In genomic region chr6:72102066-72102465, GRCm38 (mm10) we compare ENCODE assay signal across 9 mouse cellular contexts. TPM values are rescaled to one million over a fixed set of nuclear protein-coding genes. Genes with fewer than 3 reads are reported as not detected.
DNase-seq lines count a peak whose midpoint lies in the region; ATAC-seq and TF ChIP-seq lines count a peak whose summit lies in the region.
"Had no signal": no experiment of that assay in that cellular context is flagged by ENCODE, and none has a peak within 500 bp of the region (broad histone marks: within the 10 kb centered on the region; RNA-seq: fewer than 3 reads in every experiment).

No protein-coding gene starts in this region.

- 19% methylated on average over 5 of the region's 5 CpGs for WGBS in lung, embryonic 15.5 days
- 5% methylated on average over 5 of the region's 5 CpGs for WGBS in liver, embryonic 14.5 days (ENCODE audit: insufficient replicate concordance)
- WGBS in stomach, embryonic 16.5 days = 34% methylated on average over 5 of the region's 5 CpGs

- no peaks in the 10 kb centered on the region for H3K27me3 ChIP-seq in lung, embryonic 15.5 days
- no peaks in the 10 kb centered on the region for H3K27me3 ChIP-seq in liver, embryonic 14.5 days (ENCODE audit: control insufficient read depth, insufficient read depth, low read length)
- no peaks in the 10 kb centered on the region for H3K27me3 ChIP-seq in stomach, embryonic 16.5 days (ENCODE audit: control insufficient read depth, insufficient read depth, low read length)

- TF ChIP-seq CTCF in liver, embryonic 14.5 days (IDR thresholded peaks at IDR 0.05; ENCODE audit: low read depth) = no peak

- no peak for DNase-seq in lung, adult 18-20 months
- peak; percentile 88 for DNase-seq in c-Kit-positive CD71-positive TER-119-positive erythroid progenitor cells, embryonic 14.5 days (ENCODE audit: low spot score)
- DNase-seq in liver, embryonic 14.5 days (ENCODE audit: low read depth in 3 of 3, low spot score in 3 of 3) = peak; percentile 86 to 92 (median 88)
- DNase-seq in adrenal gland, postnatal 36 days = no peak
- DNase-seq: cerebellum, postnatal 14 days had no signal

- H3K9ac ChIP-seq in lung, embryonic 15.5 days = no peak overlapping the region
- peak overlapping the region; percentile 89 for H3K9ac ChIP-seq in liver, embryonic 14.5 days (replicated peaks)
- H3K9ac ChIP-seq in stomach, embryonic 16.5 days (ENCODE audit: low read length) = no peak overlapping the region

- peak overlapping the region; percentile 27; the same call in 1 of the 2 replicates for H3K4me2 ChIP-seq in lung, embryonic 15.5 days
- peak overlapping the region; percentile 71 for H3K4me2 ChIP-seq in liver, embryonic 14.5 days (ENCODE audit: low read depth)
- H3K4me2 ChIP-seq in stomach, embryonic 16.5 days (ENCODE audit: low read depth, low read length) = peak overlapping the region; percentile 36; the same call in 1 of the 2 replicates

- H3K27ac ChIP-seq in lung, embryonic 15.5 days = peak overlapping the region; percentile 87
- peak overlapping the region; percentile 100 for H3K27ac ChIP-seq in liver, embryonic 14.5 days
- H3K27ac ChIP-seq in stomach, embryonic 16.5 days (ENCODE audit: low read length) = peak overlapping the region; percentile 84

- ATAC-seq in lung, embryonic 15.5 days (ENCODE audit: borderline replicate concordance, extremely low read depth, low FRiP score, low TSS enrichment) = no peak
- peak; percentile 56 for ATAC-seq in liver, embryonic 14.5 days (ENCODE audit: insufficient read depth)
- no peak for ATAC-seq in stomach, embryonic 16.5 days (ENCODE audit: insufficient read depth, low FRiP score)
- no peak for ATAC-seq in inflammation-experienced regulatory T-cells, adult 6 months
- ATAC-seq: intestine, postnatal 0 days had no signal

- no peaks in the 10 kb centered on the region for H3K36me3 ChIP-seq in lung, embryonic 15.5 days
- H3K36me3 ChIP-seq in liver, embryonic 14.5 days (replicated peaks; ENCODE audit: control insufficient read depth, insufficient read depth, low read depth) = peaks cover 26% of the 10 kb centered on the region
- no peaks in the 10 kb centered on the region for H3K36me3 ChIP-seq in stomach, embryonic 16.5 days (ENCODE audit: control insufficient read depth, insufficient read depth, low read length)

- TF ChIP-seq EP300 in liver, embryonic 14.5 days (IDR thresholded peaks at IDR 0.05; ENCODE audit: low read depth) = peak; percentile 100

- H3K4me3 ChIP-seq in lung, embryonic 15.5 days = no peak overlapping the region
- H3K4me3 ChIP-seq in liver, embryonic 14.5 days (ENCODE audit: insufficient read depth in 1 of 2, low read depth in 2 of 2, low read length in 2 of 2) = peak overlapping the region; percentile 84 to 99
- no peak overlapping the region for H3K4me3 ChIP-seq in stomach, embryonic 16.5 days (replicated peaks; ENCODE audit: low read length)

- H3K4me1 ChIP-seq in lung, embryonic 15.5 days = peaks cover 58% of the 10 kb centered on the region
- peaks cover 60 to 78% of the 10 kb centered on the region in 2 experiments for H3K4me1 ChIP-seq in liver, embryonic 14.5 days (replicated peaks; ENCODE audit: control insufficient read depth in 2 of 2, insufficient read depth in 2 of 2, low read length in 1 of 2)
- peaks cover 27% of the 10 kb centered on the region for H3K4me1 ChIP-seq in stomach, embryonic 16.5 days (ENCODE audit: control insufficient read depth, insufficient read depth, low read length)

- no peaks in the 10 kb centered on the region for H3K9me3 ChIP-seq in lung, embryonic 15.5 days
- no peaks in the 10 kb centered on the region for H3K9me3 ChIP-seq in liver, embryonic 14.5 days (ENCODE audit: control insufficient read depth, low read length)
- H3K9me3 ChIP-seq in stomach, embryonic 16.5 days (replicated peaks; ENCODE audit: control insufficient read depth, low read length) = no peaks in the 10 kb centered on the region

RNA-seq across cellular contexts. Expression of gene St3gal5, which starts 4.7 kb away (rescaled TPM):
- 40.5 and 42.1 TPM in 2 replicates for polyA plus RNA-seq in lung, embryonic 15.5 days (2015; fragmentation: Nextera tagmentation; extraction: Ambion mirVana)
- polyA plus RNA-seq in liver, embryonic 14.5 days (2012; rRNA removed) = 94.7 and 121 TPM in 2 replicates
- 123 and 139 TPM in 2 replicates for polyA plus RNA-seq in liver, embryonic 14.5 days (2014; fragmentation: Nextera tagmentation; extraction: Ambion mirVana)
- polyA plus RNA-seq in stomach, embryonic 16.5 days (2015; fragmentation: Nextera tagmentation; extraction: Ambion mirVana) = 26.1 and 32.2 TPM in 2 replicates
- polyA plus RNA-seq in inflammation-experienced regulatory T-cells, adult 6 months (2017; shearing (Covaris generic)) = under 1 TPM; 0.73 to 0.91 (median 0.74) TPM
- 100 to 1,000 TPM; 109 to 295 TPM for total RNA-seq in adrenal gland, postnatal 36 days (2021)

Comparison
In these comparisons a context has a peak if more than half of its experiments do, and no peak if none do; other contexts are left out.
1. H3K4me3 ChIP-seq: peak in liver, embryonic 14.5 days (2 of 2); none in lung, embryonic 15.5 days (single experiment) and stomach, embryonic 16.5 days (single experiment).
2. DNase-seq: peak in c-Kit-positive CD71-positive TER-119-positive erythroid progenitor cells, embryonic 14.5 days (single experiment) and liver, embryonic 14.5 days (3 of 3); none in lung, adult 18-20 months (0 of 2) and adrenal gland, postnatal 36 days (0 of 2).
3. RNA of gene St3gal5, which starts 4.7 kb away (polyA plus RNA-seq): 94.7 to 139 TPM in liver, embryonic 14.5 days, 40.5 to 42.1 TPM in lung, embryonic 15.5 days and 26.1 to 32.2 TPM in stomach, embryonic 16.5 days; 0.73 to 0.91 TPM in inflammation-experienced regulatory T-cells, adult 6 months; every median in the first group is over 10 times any median in the second.
4. Peak in every context shown above with its lines, with median percentiles within 50 percentile points of each other: H3K27ac ChIP-seq and H3K4me2 ChIP-seq.